Mouse (Mus musculus): ENCODE results near the gene Capns2. TPM values are rescaled to one million over a fixed set of nuclear protein-coding genes. Genes with fewer than 3 reads are reported as not detected.

Capns2 gene
- polyA plus RNA-seq, 1 experiment = not detected

- no peak for TF ChIP-seq CTCF (IDR thresholded peaks at IDR 0.05; ENCODE audit: borderline replicate concordance, insufficient read depth, low read length)
- no peak for TF ChIP-seq POLR2A (IDR thresholded peaks at IDR 0.05; ENCODE audit: low read depth, low read length)
- Histone ChIP-seq H3K27ac (ENCODE audit: insufficient read depth, low read length) (no peak overlapping the region), H3K4me1 (ENCODE audit: control insufficient read depth, insufficient read depth, low read length) (no peaks in the 10 kb centered on the region), H3K4me3 (ENCODE audit: insufficient read depth, low read length) (no peak overlapping the region)
These were observed 1.8 kb downstream of the Capns2 start for GRCm38 (mm10) chr8:92902981-92903380.

DNA sequence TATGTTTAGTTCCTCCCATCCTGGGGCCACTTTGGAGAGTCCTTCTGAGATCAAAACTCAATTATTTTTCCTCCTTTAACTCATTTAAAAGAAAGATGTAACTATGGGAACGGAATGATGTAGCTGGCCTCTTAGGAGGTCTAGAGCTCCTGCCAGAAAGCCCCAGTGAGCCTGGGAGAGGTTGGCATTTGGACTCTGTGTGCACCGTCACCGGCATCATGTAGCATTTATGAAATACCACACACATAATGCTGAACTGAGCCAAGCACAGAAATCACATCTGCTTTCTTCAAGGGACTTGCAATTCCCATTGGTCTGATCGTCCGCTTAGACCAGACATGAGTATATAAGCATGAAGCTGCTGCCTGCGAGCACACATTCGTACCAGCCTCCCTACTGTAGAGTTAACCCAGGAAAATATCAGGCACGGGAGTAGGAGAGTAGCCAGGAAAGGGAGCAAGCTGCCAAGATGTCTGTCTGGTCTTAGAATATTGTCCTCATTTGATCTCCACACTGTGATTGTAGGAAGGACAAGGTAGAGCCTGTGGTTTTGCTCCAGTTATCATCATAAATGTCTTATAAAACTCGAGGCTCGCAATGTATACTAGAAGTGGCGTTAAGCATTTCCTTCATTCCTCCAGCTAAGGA, 2.4 kb downstream of the Capns2 start:
- TF ChIP-seq CTCF (IDR thresholded peaks at IDR 0.05; ENCODE audit: borderline replicate concordance, insufficient read depth, low read length) = no peak
- no peak for TF ChIP-seq POLR2A (IDR thresholded peaks at IDR 0.05; ENCODE audit: low read depth, low read length)
- no peak overlapping the region for H3K27ac ChIP-seq (ENCODE audit: insufficient read depth, low read length)
- no peak overlapping the region for H3K4me3 ChIP-seq (ENCODE audit: insufficient read depth, low read length)
- H3K4me1 ChIP-seq (ENCODE audit: control insufficient read depth, insufficient read depth, low read length) = no peaks in the 10 kb centered on the region

DNA sequence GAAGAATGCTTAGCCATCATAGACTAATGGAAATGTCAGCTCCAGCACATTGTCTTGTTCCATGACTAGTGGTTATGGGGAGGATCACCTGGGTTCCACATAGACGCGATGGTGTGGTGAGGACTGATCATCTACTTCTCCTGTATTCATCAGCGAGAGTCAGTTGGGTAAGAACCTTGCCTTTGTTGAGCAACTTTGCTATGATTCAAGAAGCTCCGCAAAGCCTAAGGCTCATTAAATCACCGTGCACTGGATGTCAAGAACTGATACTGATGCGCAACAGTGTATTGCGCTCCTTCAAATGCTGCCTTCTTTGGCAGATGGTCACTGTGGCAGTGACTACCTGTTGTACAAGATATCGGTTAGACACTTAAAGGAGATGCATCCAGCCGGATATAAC, 5.3 kb downstream of the Capns2 start:
- TF ChIP-seq POLR2A (IDR thresholded peaks at IDR 0.05; ENCODE audit: low read depth, low read length) (no peak), CTCF (IDR thresholded peaks at IDR 0.05; ENCODE audit: borderline replicate concordance, insufficient read depth, low read length) (no peak)
- no peak overlapping the region for H3K4me3 ChIP-seq (ENCODE audit: insufficient read depth, low read length)
- H3K4me1 ChIP-seq (ENCODE audit: control insufficient read depth, insufficient read depth, low read length) = no peaks in the 10 kb centered on the region
- no peak overlapping the region for H3K27ac ChIP-seq (ENCODE audit: insufficient read depth, low read length)

- H3K4me1 ChIP-seq (ENCODE audit: control insufficient read depth, insufficient read depth, low read length) = no peaks in the 10 kb centered on the region
- TF ChIP-seq CTCF (IDR thresholded peaks at IDR 0.05; ENCODE audit: borderline replicate concordance, insufficient read depth, low read length) = no peak
- TF ChIP-seq POLR2A (IDR thresholded peaks at IDR 0.05; ENCODE audit: low read depth, low read length) = no peak
- H3K27ac ChIP-seq (ENCODE audit: insufficient read depth, low read length) = no peak overlapping the region
- H3K4me3 ChIP-seq (ENCODE audit: insufficient read depth, low read length) = no peak overlapping the region
These were observed 7.2 kb downstream of the Capns2 start for GRCm38 (mm10) chr8:92908448-92908847.

DNA sequence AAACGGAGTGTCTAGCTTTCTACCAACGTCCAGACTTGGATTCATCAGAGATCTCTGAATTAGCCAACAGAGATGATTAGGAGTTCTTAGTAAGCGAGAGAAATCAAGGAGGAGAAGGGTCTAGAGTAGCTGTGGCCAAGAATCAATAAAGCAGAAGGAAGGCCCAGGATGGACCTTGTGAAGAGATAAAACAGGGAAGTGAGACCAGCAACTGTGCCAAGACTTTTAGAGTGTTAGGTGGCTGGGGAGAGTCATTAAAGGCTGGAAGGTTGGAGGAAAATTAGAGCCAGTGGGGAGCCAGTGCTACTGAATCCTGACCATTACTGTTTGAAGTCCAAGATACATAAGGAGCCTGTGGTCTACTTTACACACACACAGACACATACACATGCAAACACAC, 10.3 kb downstream of the Capns2 start:
- no peak overlapping the region for H3K4me3 ChIP-seq (ENCODE audit: insufficient read depth, low read length)
- TF ChIP-seq CTCF (IDR thresholded peaks at IDR 0.05; ENCODE audit: borderline replicate concordance, insufficient read depth, low read length) (no peak), POLR2A (IDR thresholded peaks at IDR 0.05; ENCODE audit: low read depth, low read length) (no peak)
- no peaks in the 10 kb centered on the region for H3K4me1 ChIP-seq (ENCODE audit: control insufficient read depth, insufficient read depth, low read length)
- no peak overlapping the region for H3K27ac ChIP-seq (ENCODE audit: insufficient read depth, low read length)

GRCm38 (mm10) chr8:92913396-92913795, 12.2 kb downstream of the Capns2 start:
- Histone ChIP-seq H3K4me1 (ENCODE audit: control insufficient read depth, insufficient read depth, low read length) (no peaks in the 10 kb centered on the region), H3K4me3 (ENCODE audit: insufficient read depth, low read length) (no peak overlapping the region), H3K27ac (ENCODE audit: insufficient read depth, low read length) (no peak overlapping the region)
- TF ChIP-seq POLR2A (IDR thresholded peaks at IDR 0.05; ENCODE audit: low read depth, low read length) (no peak), CTCF (IDR thresholded peaks at IDR 0.05; ENCODE audit: borderline replicate concordance, insufficient read depth, low read length) (no peak)

DNA sequence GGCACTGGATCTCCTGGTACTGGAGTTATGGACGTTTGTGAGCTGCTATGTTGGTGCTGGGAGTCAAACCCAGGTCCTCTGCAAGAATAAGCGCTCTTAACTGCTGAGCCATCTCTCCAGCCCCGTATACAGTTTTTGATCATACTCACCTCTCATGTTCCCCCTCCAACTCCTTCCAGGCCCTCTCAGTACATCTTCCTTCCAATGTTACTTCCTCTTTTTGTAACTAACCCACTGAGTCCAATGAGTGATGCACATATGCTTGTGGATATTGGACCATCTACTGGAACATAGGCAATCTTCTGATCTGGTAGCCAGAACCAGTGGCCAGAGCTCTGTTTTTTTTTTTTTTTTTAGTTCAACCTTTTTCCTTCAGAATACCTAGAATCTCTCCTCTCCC, 14.9 kb downstream of the Capns2 start:
- H3K4me3 ChIP-seq (ENCODE audit: insufficient read depth, low read length) = no peak overlapping the region
- TF ChIP-seq CTCF (IDR thresholded peaks at IDR 0.05; ENCODE audit: borderline replicate concordance, insufficient read depth, low read length) = no peak
- TF ChIP-seq POLR2A (IDR thresholded peaks at IDR 0.05; ENCODE audit: low read depth, low read length) = no peak
- H3K27ac ChIP-seq (ENCODE audit: insufficient read depth, low read length) = no peak overlapping the region
- H3K4me1 ChIP-seq (ENCODE audit: control insufficient read depth, insufficient read depth, low read length) = no peaks in the 10 kb centered on the region

DNA sequence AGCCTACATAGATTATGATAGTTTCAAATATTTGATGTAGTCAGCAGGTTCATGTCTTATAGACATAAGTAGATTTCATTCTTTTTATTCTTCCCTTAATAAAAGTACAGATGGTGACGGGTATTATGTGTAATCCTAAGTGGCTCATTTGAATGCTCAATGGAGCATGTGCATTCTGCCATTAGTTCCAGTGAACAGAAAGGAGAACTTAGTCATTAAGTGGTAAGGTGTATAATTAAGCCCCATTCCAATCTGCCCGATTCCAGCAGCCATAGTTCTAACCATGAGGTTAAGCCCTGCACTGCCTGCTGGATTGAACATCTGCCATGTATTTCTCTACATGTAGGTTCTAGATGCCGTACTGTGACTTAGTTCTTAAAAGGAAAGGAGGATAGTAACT, 20.6 kb downstream of the Capns2 start:
- H3K4me3 ChIP-seq (ENCODE audit: insufficient read depth, low read length) = no peak overlapping the region
- TF ChIP-seq POLR2A (IDR thresholded peaks at IDR 0.05; ENCODE audit: low read depth, low read length) (no peak), CTCF (IDR thresholded peaks at IDR 0.05; ENCODE audit: borderline replicate concordance, insufficient read depth, low read length) (no peak)
- no peak overlapping the region for H3K27ac ChIP-seq (ENCODE audit: insufficient read depth, low read length)
- H3K4me1 ChIP-seq (ENCODE audit: control insufficient read depth, insufficient read depth, low read length) = no peaks in the 10 kb centered on the region

GRCm38 (mm10) chr8:92928986-92929385, 27.8 kb downstream of the Capns2 start:
- TF ChIP-seq POLR2A (IDR thresholded peaks at IDR 0.05; ENCODE audit: low read depth, low read length) = no peak
- TF ChIP-seq CTCF (IDR thresholded peaks at IDR 0.05; ENCODE audit: borderline replicate concordance, insufficient read depth, low read length) = no peak
- Histone ChIP-seq H3K4me1 (ENCODE audit: control insufficient read depth, insufficient read depth, low read length) (no peaks in the 10 kb centered on the region), H3K27ac (ENCODE audit: insufficient read depth, low read length) (no peak overlapping the region)

GRCm38 (mm10) chr8:92938056-92938455, 36.8 kb downstream of the Capns2 start:
- no peak for TF ChIP-seq CTCF (IDR thresholded peaks at IDR 0.05; ENCODE audit: borderline replicate concordance, insufficient read depth, low read length)
- TF ChIP-seq POLR2A (IDR thresholded peaks at IDR 0.05; ENCODE audit: low read depth, low read length) = no peak
- Histone ChIP-seq H3K4me3 (ENCODE audit: insufficient read depth, low read length) (no peak overlapping the region), H3K27ac (ENCODE audit: insufficient read depth, low read length) (no peak overlapping the region), H3K4me1 (ENCODE audit: control insufficient read depth, insufficient read depth, low read length) (peaks cover 4% of the 10 kb centered on the region; the same call in 1 of the 2 replicates)

More at GRCm38 (mm10) chr8:92928986-92929385, 27.8 kb downstream of the Capns2 start:
- no peak overlapping the region for H3K4me3 ChIP-seq (ENCODE audit: insufficient read depth, low read length)
